Mouse (Mus musculus): ENCODE measurements around the gene Creb5. TPM values are rescaled to one million over a fixed set of nuclear protein-coding genes. Genes with fewer than 3 reads are reported as not detected.

Creb5 gene
- total RNA-seq, 2 experiments from 2014 or later, result 49.5 to 51.6 TPM

DNA sequence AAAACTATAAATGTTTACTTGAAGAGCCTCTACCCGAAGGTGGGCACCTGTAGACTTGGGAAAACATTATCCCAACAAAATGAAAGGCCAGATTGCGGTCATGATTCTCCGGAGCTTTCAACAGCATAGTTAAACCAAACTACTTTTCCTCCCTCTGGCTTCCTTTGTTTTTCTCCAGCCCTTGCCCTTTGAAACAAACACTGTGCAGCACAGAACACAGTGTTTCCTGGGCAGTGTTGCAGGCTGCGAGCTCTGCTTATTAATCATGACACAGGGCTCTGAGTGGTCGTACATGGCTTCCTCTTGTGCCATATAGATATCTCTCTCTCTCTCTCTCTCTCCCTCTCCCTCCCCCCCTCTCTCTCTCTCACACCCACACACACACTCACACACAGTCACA, 206.8 kb downstream of the Creb5 start:
- DNase-seq, result no peak

DNA sequence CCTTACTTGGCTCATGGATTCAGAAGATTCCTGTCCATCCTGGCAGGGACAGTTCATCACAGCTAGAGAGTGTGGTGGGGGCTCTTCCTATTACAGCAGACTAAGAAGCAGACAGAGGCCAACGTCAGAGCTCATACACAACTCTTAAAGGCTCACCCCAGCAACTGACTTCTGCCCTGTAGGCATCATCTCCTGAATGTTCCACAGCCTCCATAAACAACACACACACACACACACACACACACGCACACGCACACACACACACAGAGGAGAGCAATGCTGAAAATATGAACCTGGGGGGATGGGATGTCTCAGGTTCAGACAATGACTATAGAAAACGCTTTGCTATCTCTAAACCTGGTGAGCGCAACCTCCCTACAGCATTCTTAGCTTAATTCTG, 208.6 kb downstream of the Creb5 start:
- no peak for DNase-seq

DNA sequence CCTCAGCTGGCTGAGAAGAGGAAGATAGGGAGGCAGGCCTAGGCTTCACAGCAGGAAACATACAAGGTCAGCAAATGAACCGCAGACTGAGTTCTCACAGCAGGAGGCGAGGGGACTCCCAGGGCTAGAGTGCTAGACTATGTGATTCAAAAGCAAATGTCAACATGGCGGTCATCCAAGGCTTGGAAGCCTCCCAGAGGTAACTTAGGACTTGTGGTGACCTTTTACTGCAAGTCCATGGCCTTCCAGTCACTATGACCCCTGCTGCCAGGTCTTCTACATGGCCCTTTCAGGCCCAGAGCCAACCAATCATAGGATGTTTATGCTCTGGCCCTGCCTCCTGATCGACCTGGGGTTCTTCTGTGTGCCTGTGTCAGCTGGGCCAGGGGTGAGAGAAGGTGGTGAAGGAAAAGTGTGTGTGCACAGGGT, 209.3 kb downstream of the Creb5 start:
- peak; percentile 53 for DNase-seq

DNA sequence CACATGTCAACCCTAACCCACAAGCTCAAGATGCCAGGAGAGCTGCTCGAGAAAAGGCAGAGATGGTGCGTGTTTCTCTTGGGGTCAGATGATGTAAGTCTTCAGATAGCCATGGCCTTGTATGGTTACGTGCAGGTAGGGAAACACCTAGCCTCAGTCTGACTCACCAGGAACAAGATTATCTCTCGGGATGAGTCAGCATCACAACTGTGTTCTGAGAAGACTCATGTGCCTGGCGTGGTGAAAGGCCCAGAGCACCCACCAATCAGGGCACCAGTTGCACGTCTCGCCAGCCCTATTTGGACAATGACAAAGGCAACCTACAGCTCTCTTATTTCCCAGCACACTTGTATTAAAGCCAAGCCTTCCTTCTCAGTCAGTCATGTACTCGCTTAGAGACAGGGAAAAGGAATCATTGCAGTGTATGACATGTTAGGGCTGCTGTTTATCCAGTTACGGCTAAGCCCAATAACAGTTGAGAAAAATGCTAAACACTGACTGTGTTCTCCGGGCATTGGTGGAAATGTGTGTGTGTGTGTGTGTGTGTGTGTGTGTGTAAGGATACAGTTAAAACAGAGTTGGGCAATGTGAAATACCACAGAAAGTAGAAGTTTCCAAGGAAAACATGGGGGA, 210.9 kb downstream of the Creb5 start:
- DNase-seq, result no peak

DNA sequence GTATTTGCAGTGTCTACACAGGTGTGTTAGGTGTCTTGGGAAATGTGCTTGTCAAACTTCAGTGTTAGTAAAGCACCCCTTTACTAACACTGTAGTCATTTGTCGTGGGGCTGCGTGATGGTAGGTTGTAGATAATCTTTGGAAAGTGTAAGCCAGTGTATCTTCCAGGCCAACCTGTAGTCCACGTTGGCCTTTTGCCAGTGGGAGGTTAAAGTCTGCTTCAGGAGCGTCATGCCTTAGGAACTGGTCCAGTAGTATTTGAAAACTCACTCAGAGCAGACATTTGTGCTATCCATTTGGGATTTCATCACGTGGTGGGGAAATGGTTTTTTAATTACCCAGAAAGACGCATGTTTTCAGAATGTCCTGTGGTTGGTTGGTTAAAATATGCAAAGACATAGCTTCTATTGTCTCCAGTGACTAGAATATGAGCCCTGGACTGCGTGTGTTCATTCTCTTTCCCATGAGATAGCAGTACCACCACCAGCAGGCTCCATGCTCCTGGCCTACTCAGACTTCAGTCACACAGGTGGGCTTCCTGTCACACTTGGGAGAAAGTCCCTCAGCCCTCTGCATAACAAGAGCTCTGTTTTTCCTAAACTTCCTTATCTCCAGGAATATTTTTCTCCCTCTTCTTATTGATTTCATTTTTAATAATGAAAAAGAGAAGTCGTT, 212.7 kb downstream of the Creb5 start:
- no peak for DNase-seq

DNA sequence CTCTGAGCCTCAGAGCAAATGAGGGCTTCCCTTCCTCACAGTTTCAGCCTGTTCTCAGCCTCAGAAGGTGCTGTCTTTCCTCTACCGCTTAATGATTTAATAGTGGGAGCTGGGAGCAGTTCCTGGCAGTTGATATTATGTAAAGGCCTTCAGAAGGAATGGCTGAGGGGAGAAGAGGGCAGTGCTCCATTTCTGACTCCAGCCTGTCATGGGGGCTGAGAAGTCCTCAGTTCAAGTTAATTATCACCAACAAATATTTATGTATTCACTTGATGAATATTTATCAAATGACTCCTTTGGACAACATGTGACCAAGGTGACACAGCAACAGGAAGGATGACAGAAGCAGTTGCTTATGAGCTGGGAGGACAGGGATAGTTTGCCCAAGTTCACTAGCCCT, 214.2 kb downstream of the Creb5 start:
- DNase-seq, result no peak

DNA sequence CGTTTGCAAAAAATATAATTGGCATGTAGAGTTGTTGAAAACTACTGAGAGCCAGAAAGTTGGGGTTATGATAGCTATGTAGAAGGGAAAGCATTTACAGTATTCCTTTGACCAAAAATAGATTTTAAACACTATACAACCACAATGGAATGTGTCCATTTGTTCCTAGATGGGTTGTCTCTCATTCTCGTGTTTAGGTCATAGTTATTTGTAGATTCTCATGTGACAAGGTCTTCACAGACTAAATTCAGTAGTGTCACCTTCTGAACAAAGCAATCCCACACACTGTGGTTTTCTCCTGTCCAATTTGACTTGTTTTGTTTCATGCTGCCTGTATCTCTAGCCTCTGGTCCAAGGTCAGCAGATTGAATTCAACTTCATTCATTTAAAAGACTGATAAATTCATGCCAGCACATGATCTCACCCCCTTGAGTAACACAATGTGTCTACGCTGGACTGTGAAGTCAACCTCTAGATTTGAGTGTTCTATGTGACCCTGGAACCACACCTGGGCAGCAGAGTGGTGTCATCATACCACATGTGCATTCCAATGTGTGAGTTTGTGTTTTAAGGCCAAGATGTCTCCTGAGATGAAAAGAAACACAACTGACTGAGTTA, 220.0 kb downstream of the Creb5 start:
- DNase-seq, result peak; percentile 25

DNA sequence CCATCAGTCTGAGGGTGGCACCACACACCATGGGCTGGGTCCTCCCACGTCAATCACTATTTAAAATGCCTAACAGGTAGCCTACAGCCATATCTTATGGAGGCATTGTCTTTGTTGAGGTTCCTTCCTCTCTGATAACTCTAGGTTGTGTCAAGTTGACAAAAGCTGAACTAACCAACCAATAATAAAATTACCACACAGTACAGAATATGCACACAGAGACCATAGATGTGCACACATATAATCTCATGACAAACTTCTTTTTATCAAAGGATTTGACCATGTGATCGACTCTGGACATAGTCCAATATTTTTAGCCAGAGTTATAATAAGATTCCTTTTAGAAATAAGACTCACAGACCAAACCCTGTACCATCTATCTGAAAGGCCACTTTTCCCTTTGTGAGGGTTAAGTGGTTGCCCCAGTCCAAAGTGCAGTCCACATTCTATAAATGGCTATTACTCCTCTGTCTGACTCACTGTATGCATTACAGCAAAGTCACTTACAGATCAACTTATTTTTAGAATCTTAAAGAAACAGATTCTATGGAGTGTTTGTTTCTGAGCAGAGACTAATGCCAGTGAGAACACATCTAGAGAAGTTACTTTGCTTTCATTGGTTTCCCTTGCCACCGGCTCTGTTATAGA, 221.9 kb downstream of the Creb5 start:
- no peak for DNase-seq

DNA sequence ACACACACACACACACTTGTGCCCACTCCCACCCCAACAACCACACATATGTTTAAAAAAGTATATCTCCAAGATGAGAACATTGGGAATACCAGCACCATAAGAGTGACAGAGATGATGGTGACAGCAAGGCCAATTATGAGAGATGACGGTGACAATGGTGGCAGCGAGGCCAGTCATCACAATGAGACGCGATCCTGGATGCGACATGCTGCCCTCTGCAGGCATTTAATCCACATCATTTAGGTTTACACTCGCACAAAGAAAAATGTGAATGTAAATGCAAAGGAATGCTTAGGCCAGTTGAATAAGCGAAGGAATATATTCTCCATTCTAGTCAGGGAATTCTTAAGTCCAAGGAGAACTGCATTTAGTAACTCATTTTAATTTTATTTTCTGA, 222.9 kb downstream of the Creb5 start:
- no peak for DNase-seq

DNA sequence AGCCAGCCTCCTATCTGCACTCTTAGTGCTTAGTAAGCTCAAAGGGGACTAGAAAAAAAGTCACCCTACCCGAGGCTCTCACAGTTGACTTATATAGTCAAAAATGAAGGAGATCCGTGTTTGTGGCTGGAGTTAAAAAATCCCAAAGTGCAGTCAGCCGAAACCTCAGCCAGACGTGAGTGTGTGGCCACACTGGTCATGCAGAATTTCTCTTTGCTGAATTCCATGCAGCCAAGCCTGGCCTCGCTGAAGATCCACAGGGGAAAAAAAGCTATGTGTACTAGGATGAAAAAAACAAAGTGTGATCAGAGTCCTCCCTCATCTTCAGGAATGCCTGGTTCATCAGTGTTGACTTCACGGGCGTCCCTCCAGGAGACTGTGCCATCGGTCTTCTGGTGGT, 225.2 kb downstream of the Creb5 start:
- DNase-seq, result no peak

DNA sequence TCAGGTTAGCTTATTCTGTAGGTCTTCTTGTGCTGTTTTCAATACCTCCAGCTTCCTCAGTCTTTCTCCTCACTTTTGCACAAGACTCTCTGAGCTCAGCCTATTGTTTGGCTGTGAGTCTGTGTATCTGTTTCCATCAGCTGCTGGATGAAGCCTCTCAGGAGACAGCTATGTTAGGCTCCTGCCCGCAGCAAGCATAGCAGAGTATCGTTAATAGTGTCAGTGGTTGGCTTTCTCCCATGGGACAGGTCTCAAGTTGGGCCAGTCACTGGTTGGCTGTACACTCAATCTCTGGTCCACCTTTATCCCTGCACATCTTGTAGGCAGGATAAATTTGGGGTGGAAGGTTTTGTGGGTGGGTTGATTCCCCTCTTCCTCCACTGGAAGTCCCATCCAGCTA, 226.3 kb downstream of the Creb5 start:
- DNase-seq, result no peak

DNA sequence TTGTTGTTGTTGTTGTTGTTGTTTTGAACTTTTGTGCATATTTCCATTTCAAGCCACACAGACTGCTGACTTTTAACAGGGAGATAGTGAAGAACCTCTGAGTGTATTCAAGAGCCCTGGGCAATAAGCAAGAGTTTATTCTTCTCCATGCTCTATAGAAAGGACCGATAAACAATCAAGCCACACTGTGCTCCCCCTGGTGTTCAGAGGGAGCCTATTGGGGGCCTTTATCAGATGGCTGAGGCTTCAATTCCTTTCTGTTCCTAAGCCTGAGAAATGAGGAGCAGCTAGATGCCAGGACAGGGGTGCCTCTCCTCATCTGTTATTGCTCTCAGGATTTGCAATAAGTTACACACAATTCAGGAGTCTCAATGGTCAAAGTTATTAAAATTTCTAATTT, 227.8 kb downstream of the Creb5 start:
- DNase-seq, result no peak

DNA sequence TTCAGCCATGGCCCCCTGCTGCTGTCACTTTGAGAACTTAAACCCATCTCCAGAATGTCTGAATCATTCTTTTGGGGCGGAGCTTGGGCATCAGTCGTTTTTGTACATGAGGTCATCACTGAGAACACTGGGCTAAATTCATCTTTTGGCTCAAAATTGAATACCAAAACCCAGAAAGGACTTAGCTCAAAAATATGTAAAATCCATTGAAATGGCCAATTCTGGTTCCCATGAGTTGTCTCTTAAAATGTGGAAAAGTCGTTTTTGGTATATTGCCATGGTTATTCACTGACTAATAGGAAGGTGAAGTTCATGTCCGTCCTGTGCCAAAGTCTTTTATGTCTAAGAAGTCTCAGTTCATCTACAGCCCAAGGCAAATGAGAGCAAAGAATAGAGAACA, 228.5 kb downstream of the Creb5 start:
- DNase-seq, result no peak

DNA sequence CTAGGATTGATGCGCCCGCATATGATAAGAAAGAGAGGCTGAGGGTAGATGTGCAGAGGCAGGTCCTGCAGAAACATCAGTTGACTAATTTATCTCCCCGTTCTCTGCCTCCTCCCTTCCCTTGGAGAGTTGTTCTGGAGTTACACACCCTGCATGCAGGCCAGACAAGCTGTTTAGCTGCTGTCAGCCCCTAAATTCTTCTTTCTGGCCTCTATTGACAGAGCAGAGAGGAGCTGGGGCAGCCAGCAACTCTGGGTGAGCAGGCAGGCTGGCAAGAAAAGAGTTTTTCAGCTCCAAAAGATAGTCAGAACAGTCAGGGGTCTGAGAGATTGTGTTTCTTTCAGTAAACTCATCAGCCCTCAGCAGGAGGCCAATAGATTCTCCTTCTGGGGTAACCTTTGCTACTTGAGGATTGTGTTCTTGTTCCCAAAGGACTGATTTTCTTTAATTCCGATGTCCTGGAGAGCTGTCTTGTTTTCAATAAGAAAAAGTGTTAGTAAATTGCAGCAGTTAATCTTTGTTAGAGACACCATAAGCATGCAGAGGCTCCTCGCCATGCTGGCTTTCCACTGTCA, 230.4 kb downstream of the Creb5 start:
- DNase-seq, result peak; percentile 24

DNA sequence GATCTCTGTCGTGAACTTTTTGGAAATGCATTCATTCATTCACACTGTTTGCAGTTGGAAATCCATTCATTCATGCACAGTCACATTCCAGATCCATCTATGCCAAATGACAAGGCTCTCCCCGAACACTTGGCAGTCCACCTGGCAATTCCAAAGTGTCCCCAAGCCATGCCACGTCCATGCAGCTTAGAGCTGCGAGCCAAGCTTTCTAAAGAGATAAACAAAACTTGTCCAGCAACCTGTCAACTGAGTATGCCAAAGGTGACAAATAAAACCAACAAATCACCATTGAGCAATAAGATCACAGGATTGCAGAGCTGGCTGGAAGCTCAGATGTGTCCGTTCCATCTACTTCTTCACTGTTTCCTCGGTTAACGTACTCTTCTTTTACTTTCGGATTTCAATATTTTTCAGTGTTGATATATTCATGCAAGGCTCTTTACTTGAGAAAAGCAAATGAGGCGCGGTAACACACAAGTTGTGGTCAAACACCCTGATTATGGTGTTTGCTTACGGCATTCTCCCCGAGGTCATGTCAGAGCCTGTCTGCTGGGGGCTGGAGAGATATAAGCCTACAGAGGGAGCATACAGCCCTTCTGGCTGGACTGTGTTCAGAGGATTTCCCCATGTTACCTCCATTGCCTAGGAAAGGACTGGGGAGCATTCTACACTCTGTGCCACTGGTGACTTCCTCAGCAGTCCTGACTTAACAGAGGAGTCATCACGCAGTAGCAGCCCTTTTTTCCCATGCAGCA, 236.8 kb downstream of the Creb5 start:
- DNase-seq, result peak; percentile 26

DNA sequence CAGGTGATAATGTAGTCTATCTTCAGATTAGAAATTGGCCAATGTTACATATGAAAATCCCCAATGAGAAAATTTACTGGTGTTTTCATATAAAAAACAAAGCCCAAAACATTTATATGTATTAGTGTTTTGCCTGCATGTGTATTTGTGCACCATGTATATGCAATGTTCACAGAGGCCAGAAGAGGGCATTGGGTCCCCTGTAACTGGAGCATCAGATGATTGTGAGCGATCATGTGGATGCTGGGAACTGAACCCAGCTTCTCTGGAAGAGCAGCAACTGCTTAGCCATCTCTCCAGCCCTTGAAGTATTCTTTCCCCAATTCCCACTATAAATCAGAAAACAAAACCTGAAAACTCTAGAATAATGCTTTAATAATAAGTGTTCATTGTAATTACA, 239.4 kb downstream of the Creb5 start:
- no peak for DNase-seq

DNA sequence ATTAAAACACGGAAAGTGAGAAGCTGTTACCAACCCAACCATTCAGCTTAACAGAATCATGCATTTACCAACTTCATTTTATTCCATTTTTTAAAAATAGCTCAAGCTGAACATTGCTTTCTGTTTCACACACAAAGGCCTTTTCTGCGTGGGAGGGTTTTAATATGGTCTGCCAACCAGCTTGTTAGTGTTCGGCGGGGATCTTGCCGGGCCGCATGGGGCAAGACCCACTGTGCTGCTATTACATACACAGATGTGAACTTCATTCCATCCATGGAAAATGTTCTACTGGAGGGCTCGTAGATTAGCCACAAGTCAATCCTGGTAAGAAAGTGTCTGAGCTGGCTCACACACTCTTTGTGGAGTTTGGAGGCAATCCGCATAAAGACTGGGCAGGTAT, 243.7 kb downstream of the Creb5 start:
- no peak for DNase-seq

DNA sequence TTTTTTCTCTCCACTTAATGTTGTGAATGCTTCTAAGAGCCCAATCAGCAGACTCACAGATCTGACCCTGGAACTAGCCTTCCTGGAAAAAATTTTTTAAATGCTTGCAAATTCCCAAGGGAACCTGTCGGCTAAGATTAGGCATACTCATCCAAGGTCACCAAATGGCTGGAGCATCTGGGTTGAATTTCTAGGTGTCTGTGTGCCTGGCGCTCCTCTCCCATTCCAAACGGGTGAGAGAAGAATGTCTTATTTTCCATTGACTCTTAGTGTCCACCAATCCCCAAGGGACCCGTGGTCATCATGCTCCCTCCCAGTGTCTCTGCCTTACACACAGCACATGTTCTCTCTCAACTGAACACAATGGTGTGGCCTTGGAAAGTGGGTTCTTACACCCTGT, 244.4 kb downstream of the Creb5 start:
- no peak for DNase-seq

DNA sequence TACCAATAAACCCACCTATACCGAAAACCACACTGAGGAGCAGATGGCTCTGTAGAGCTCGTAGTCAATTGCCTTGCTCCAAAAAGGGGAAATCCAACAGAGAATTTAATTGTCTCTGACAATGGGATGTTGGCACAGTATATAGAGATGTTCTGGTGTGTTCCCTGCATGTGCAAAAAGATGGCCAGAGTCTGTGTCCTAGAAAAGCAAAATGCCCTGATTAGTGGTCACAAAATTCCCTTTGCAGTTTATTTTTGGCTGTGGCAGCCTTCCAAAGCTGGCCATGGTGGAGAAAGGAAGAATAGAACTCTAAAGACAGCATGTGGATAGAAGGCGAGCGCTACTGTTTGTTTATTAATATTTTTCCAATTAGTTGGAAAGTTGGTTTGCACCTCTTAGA, 250.5 kb downstream of the Creb5 start:
- peak; percentile 64 for DNase-seq

DNA sequence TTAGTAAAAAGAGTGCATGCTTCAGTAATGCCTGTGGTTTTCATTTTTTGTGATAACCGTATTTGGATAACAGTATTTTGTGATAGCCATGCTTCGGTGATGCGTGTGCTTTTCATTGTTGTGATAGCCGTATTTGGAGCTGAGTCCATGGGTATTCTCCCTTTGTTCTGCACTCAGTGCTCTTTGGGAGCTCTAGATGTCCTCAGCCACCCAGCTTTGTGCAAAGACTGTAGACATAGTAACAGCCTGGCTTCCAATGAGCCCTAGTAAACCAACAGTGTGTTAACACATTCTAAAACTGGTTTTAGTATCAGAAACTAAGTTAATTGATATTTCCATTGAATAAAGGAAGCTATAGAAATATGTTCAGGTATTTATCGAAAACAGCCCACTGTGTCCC, 254.7 kb downstream of the Creb5 start:
- no peak for DNase-seq

DNA sequence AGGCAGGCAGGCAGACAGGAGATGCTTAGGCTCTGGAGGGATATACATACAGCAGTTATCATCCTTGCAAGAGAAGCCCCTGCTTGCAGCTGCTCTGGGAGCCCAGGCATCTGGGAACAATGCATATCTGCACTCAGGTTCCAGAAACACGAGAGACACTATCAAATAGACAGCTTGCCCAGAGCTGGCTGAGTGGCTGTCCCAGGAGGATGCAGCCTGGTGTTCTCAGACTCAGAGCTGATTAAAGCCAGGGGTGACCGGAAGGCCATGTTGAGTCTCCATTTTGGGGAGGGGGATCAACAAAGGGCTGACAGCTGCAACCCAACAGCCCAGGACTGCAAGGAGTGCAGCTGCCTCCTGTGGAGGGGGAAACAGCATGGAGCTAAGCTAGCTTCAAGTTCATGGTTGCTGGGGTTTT, 258.4 kb downstream of the Creb5 start:
- no peak for DNase-seq

DNA sequence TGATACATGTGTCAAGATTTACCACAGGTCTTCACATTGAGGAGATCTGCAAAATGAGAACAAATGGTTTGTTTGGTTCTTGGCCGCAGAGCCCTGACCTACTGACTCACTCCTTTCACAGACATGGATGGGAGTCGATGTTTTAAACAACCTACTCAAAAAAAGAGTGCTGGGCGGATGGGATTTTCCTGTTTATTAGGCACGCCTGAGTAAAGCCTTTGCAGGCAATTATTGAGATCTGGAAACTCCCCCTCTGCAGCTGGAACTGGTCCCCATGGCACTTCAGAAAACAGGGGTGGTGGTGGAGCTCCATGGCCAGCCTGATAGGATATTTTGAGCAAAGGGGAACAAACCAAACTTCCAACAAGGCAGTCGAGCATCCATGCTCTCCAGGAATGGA, 258.9 kb downstream of the Creb5 start:
- DNase-seq, result no peak

DNA sequence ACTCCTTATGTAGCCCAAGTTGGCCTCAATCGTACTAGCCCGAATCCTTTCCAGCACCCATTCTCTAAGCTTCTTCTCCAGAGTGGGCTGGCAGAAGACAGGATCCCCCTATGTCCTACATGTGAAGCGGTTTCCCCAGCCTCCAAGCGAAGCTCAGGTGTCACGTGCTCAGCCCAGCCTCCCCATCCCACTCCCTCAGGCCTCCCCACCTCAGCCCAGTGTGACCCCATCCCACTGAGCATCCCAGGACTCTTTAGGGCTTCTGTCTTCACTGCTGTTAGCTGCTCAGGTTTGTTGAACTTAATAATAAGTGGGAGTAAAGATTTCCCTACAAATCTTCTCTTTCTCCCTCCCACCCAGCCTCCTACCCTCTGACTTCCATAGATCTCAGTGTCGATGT, 261.2 kb downstream of the Creb5 start:
- no peak for DNase-seq

All from heart, postnatal 4 days (tissue).